Mouse (Mus musculus) hindbrain, postnatal 0 days (tissue): ENCODE results near the gene Vopp1. TPM values are rescaled to one million over a fixed set of nuclear protein-coding genes. Genes with fewer than 3 reads are reported as not detected.
"Not testable (repeated sequence)": the region's sequence is repeated elsewhere in the genome, so short reads cannot be mapped to it uniquely, and the experiment has no call there.

Source experiments
- ATAC-seq: fragments of 200-750 bp; cut with Nextera tagmentation; 2 replicates; pipeline ENCODE4 v1.8.0; 2017; ENCODE audit warnings: mild to moderate bottlenecking, moderate TSS enrichment, moderate library complexity
- DNase-seq: peaks from one replicate; pipeline ENCODE4 v3.0.0-alpha.2; 2015; ENCODE audit warnings: low spot score
- H3K27ac ChIP-seq: fragments of 300-500 bp; sonication (generic); 2 replicates; pipeline ENCODE4 v1.5.1; 2014; ENCODE audit warnings: mild to moderate bottlenecking
- H3K27me3 ChIP-seq: fragments of 300-500 bp; sonication (generic); 2 replicates; pipeline ENCODE4 v1.6.1; 2014; ENCODE audit warnings: low read length, mixed read lengths; ENCODE audit not compliant: insufficient read depth
- H3K36me3 ChIP-seq: fragments of 300-500 bp; sonication (generic); 2 replicates; pipeline ENCODE4 v1.6.1; 2014; ENCODE audit warnings: low read length, mixed read lengths; ENCODE audit not compliant: insufficient read depth
- H3K4me1 ChIP-seq: fragments of 300-500 bp; sonication (generic); 2 replicates; pipeline ENCODE4 v1.6.1; 2014; ENCODE audit warnings: antibody characterized with exemption, low read length, mixed read lengths; ENCODE audit not compliant: insufficient read depth
- H3K4me2 ChIP-seq: fragments of 300-500 bp; sonication (generic); 2 replicates; pipeline ENCODE4 v1.6.1; 2014; ENCODE audit warnings: low read depth, mild to moderate bottlenecking, low read length, moderate library complexity, mixed read lengths
- H3K4me3 ChIP-seq: fragments of 300-500 bp; sonication (generic); 2 replicates; pipeline ENCODE4 v1.5.1; 2014; ENCODE audit warnings: low read length
- H3K9ac ChIP-seq: fragments of 300-500 bp; sonication (generic); replicated peaks from 2 replicates; pipeline ENCODE4 v1.6.1; 2014; ENCODE audit warnings: mild to moderate bottlenecking, low read length, moderate library complexity, mixed read lengths
- H3K9me3 ChIP-seq: fragments of 300-500 bp; sonication (generic); 2 replicates; pipeline ENCODE4 v1.6.1; 2016; ENCODE audit warnings: low read length, mixed read lengths
- CTCF ChIP-seq: IDR thresholded peaks from 2 replicates; pipeline ENCODE4 v1.5.1; 2016; ENCODE audit warnings: antibody characterized with exemption, control low read depth, low read depth
- WGBS: fragments of 180-500 bp; shearing (Covaris S2); extraction: QIAGEN DNeasy Blood & Tissue Kit; methylation state at CpG from one replicate; pipeline ENCODE4 v1.1.7; 2014; 5-methylcytosine and 5-hydroxymethylcytosine counted together
- polyA plus RNA-seq: library from polyadenylated mRNA; unstranded; fragments of >200 nt; fragmentation: Nextera tagmentation; extraction: Ambion mirVana; gene quantifications from 2 replicates; pipeline ENCODE4 v1.2.1, GENCODE M21; 2015
- total RNA-seq: library from RNA; depleted of rRNA; stranded (reverse); fragments of >200 nt; gene quantifications from 2 replicates; pipeline ENCODE4 v1.2.3, GENCODE M21; 2014

The Vopp1 gene
- total and polyA plus RNA-seq, 2 experiments from 2014 or later = 151 to 285 TPM

GRCm38 (mm10) chr6:57798986-57799385, 26.0 kb downstream of the Vopp1 start:
- Histone ChIP-seq H3K36me3 (no peaks in the 10 kb centered on the region), H3K4me1 (no peaks in the 10 kb centered on the region), H3K9me3 (no peaks in the 10 kb centered on the region), H3K4me2 (no peak overlapping the region), H3K9ac (no peak overlapping the region), H3K27ac (no peak overlapping the region), H3K27me3 (no peaks in the 10 kb centered on the region), H3K4me3 (no peak overlapping the region)
- no peak for TF ChIP-seq CTCF
- no peak for DNase-seq
- no peak for ATAC-seq
- WGBS = 88% methylated on average over 1 of the region's 1 CpGs

GRCm38 (mm10) chr6:57796853-57797423, 28.0 kb downstream of the Vopp1 start:
- H3K4me3 ChIP-seq = no peak overlapping the region
- no peak for ATAC-seq
- H3K36me3 ChIP-seq = no peaks in the 10 kb centered on the region
- H3K4me2 ChIP-seq = no peak overlapping the region
- H3K4me1 ChIP-seq = no peaks in the 10 kb centered on the region
- H3K9me3 ChIP-seq = no peaks in the 10 kb centered on the region
- no peak for DNase-seq
- H3K27ac ChIP-seq = no peak overlapping the region
- 87% methylated on average over 3 of the region's 3 CpGs for WGBS
- no peak overlapping the region for H3K9ac ChIP-seq
- no peak for TF ChIP-seq CTCF
- H3K27me3 ChIP-seq = no peaks in the 10 kb centered on the region

GRCm38 (mm10) chr6:57795835-57796234, 29.1 kb downstream of the Vopp1 start:
- DNase-seq = no peak
- Histone ChIP-seq H3K27me3 (no peaks in the 10 kb centered on the region), H3K4me1 (no peaks in the 10 kb centered on the region), H3K4me2 (no peak overlapping the region), H3K9ac (no peak overlapping the region), H3K36me3 (no peaks in the 10 kb centered on the region), H3K27ac (no peak overlapping the region), H3K9me3 (no peaks in the 10 kb centered on the region), H3K4me3 (no peak overlapping the region)
- TF ChIP-seq CTCF = no peak
- ATAC-seq = no peak
- 69% methylated on average over 3 of the region's 3 CpGs for WGBS

- H3K36me3 ChIP-seq, H3K4me3 ChIP-seq, ATAC-seq, H3K9ac ChIP-seq, H3K4me1 ChIP-seq, H3K9me3 ChIP-seq, H3K27me3 ChIP-seq, DNase-seq, H3K4me2 ChIP-seq, H3K27ac ChIP-seq: not testable (repeated sequence)
- WGBS = 81% methylated on average over 7 of the region's 9 CpGs
Observed at GRCm38 (mm10) chr6:57792821-57793220, 32.1 kb downstream of the Vopp1 start.

GRCm38 (mm10) chr6:57790542-57790941, 34.4 kb downstream of the Vopp1 start:
- H3K27me3 ChIP-seq = no peaks in the 10 kb centered on the region
- TF ChIP-seq CTCF = no peak
- ATAC-seq (no peak), DNase-seq (no peak)
- H3K9me3 ChIP-seq = no peaks in the 10 kb centered on the region
- no peaks in the 10 kb centered on the region for H3K36me3 ChIP-seq
- no peak overlapping the region for H3K4me3 ChIP-seq
- no peak overlapping the region for H3K4me2 ChIP-seq
- H3K9ac ChIP-seq = no peak overlapping the region
- no peaks in the 10 kb centered on the region for H3K4me1 ChIP-seq
- WGBS = 91% methylated on average over 4 of the region's 4 CpGs
- no peak overlapping the region for H3K27ac ChIP-seq

GRCm38 (mm10) chr6:57787376-57787775, 37.6 kb downstream of the Vopp1 start:
- DNase-seq = no peak
- no peak overlapping the region for H3K4me3 ChIP-seq
- TF ChIP-seq CTCF = no peak
- no peak overlapping the region for H3K9ac ChIP-seq
- H3K27me3 ChIP-seq = no peaks in the 10 kb centered on the region
- H3K4me1 ChIP-seq = no peaks in the 10 kb centered on the region
- no peak for ATAC-seq
- H3K27ac ChIP-seq = no peak overlapping the region
- no peak overlapping the region for H3K4me2 ChIP-seq
- no peaks in the 10 kb centered on the region for H3K36me3 ChIP-seq
- H3K9me3 ChIP-seq = no peaks in the 10 kb centered on the region
- 94% methylated on average over 6 of the region's 6 CpGs for WGBS

GRCm38 (mm10) chr6:57784251-57784650, 40.7 kb downstream of the Vopp1 start:
- Histone ChIP-seq H3K4me2 (no peak overlapping the region), H3K36me3 (no peaks in the 10 kb centered on the region), H3K9ac (no peak overlapping the region), H3K4me1 (no peaks in the 10 kb centered on the region), H3K4me3 (no peak overlapping the region), H3K27ac (no peak overlapping the region), H3K9me3 (no peaks in the 10 kb centered on the region), H3K27me3 (no peaks in the 10 kb centered on the region)
- WGBS = 89% methylated on average over 1 of the region's 1 CpGs
- ATAC-seq = no peak
- no peak for TF ChIP-seq CTCF
- no peak for DNase-seq
